Mouse (Mus musculus) Patski (cell line): ENCODE measurements at regions not wholly inside any gene's neighbourhood (a gene's known extent, or its start where the extent isn't known, plus 50 kb on each side); places are given as distances from the start of the nearest gene placed in this dataset.
"Not testable (repeated sequence)": the region's sequence is repeated elsewhere in the genome, so short reads cannot be mapped to it uniquely, and the experiment has no call there.

ENCODE experiments used
- ATAC-seq: fragments of 100-300 bp; one replicate; pipeline ENCODE4 v1.8.0; 2021
- CTCF ChIA-PET: fragments of 350-600 bp; sonication (Branson Sonifier 250); formaldehyde crosslinking; loops from one replicate; lab custom pipeline; 2022; ENCODE audit warnings: inconsistent platforms; lab: Charles Lee
- POLR2A ChIA-PET: fragments of 350-600 bp; sonication (Branson Sonifier 250); formaldehyde crosslinking; loops from one replicate; lab custom pipeline; 2022; ENCODE audit warnings: antibody characterized with exemption, inconsistent platforms; lab: Charles Lee
- DNase-seq: peaks from one replicate; pipeline ENCODE4 v3.0.0-alpha.2; 2011; ENCODE audit warnings: low read depth, low spot score
- H3K27me3 ChIP-seq: fragments of 371-371 bp; one replicate; pipeline ENCODE4 v1.5.1; 2021
- CTCF ChIP-seq: fragments of 100-300 bp; IDR thresholded peaks from one replicate; pipeline ENCODE4 v1.5.1; 2021
- in situ Hi-C: fragments of 300-500 bp; cut with MboI; formaldehyde crosslinking; loops from 3 replicates; pipeline ENCODE4 v1.11.1; 2018; ENCODE audit warnings: low pct_unique_long_range_greater_than_20kb, mixed read lengths

DNA sequence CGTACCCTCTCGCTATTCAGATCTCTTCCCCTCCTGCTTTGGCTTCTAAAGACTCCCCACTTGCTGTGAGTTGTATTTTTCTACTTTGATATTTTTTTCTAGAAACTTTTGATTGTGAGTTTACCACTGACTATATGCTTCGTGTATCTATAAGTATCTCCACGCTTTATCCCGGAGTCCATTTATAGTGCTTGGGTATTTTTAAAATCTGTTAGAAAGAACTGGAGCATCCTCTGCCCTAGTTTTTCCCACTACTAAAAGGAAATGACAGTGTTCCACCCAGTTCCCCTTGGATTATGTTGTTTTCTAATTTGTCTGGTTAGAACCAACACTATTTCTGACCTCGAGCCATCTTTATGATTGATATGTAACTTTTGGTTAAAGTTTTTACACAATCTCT lies 142.7 kb upstream of the Ctso start:
- in situ Hi-C loops, result loop anchor here (5.0 to 25.0 kb wide), 3 partner anchors 305 to 1927 kb away; partner anchors contain the start of gene Tmem144
- DNase-seq (no peak), ATAC-seq (no peak)
- H3K27me3 ChIP-seq, result peaks cover 29% of the 10 kb centered on the region
- no peak for TF ChIP-seq CTCF
- CTCF ChIA-PET, result no interaction called here
- POLR2A ChIA-PET, result no interaction called here

DNA sequence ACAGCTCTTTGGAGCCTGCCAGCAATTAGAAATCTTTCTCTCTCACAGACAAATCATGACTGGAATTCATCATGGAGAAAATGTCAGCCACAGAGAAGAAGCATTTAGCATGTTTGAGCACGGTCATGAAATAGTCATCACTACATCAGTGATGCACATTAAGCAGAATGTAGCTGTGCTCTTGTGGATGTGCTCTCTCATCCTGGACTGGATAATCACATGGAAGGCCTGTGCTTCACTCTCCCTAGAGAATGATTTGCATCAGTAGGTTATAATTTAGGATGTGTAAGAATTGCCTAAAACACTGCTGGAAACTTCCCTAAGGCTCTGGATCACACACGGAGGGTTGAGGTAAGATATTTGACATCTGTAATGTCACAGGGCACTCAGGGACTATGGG lies 130.3 kb upstream of the Ctso start:
- no peak for TF ChIP-seq CTCF
- CTCF ChIA-PET, result interaction anchor here (1.8 kb wide), 1 partner anchor 15 kb away, joined by 4 read pairs; no protein-coding TSS in a partner anchor
- peaks cover 23% of the 10 kb centered on the region for H3K27me3 ChIP-seq
- DNase-seq (no peak), ATAC-seq (no peak)
- in situ Hi-C loops, result no loop called here
- POLR2A ChIA-PET, result no interaction called here

DNA sequence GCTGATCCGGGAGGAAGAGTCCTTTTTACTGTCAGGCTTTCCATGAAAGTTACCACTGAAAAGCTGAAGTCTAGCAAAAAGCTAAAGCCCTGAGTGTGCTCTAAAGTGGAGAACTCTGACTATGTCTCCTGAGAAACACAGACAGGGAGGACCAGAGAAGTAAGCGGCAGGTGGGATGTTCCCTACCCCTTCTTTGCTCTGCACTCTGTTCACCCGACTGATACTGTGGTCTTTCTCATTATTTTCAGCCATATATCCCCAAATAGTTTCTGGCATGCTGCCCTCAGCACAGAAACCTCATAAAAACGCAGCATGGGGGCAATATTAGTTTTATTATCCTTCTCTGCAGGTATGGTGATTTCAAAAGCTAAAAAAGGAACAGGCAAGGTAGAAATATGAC lies 126.7 kb upstream of the Ctso start:
- TF ChIP-seq CTCF, result no peak
- DNase-seq (no peak), ATAC-seq (no peak)
- peaks cover 19% of the 10 kb centered on the region for H3K27me3 ChIP-seq
- CTCF ChIA-PET, result interaction anchor here (0.7 to 1.1 kb wide), 4 partner anchors 10 to 1666 kb away, joined by 3 to 5 read pairs (median 3); partner anchors contain the start of gene Ctso
- in situ Hi-C loops, result no loop called here
- POLR2A ChIA-PET, result no interaction called here

DNA sequence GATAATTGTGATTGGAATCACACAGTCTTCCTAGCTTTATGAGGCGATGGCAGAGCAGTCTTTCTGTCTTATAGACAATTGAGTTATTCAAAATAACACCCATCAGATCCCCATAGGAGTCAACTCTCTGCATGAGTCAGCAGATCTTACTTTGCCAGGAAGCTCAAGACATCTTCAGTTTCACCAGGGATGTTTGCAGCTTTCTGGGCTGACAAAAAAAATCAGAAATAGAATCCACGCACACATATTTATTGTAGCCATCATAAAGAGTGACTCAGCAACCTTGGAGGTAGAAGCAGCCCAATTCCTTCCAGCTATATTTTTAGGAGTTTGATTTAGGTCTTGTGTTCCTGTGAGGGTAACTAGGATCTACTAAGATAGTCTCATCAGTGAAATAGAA lies 122.8 kb upstream of the Ctso start:
- no peak for TF ChIP-seq CTCF
- peaks cover 4% of the 10 kb centered on the region for H3K27me3 ChIP-seq
- in situ Hi-C loops, result no loop called here
- CTCF ChIA-PET, result no interaction called here
- DNase-seq, result no peak
- POLR2A ChIA-PET, result no interaction called here
- no peak for ATAC-seq

DNA sequence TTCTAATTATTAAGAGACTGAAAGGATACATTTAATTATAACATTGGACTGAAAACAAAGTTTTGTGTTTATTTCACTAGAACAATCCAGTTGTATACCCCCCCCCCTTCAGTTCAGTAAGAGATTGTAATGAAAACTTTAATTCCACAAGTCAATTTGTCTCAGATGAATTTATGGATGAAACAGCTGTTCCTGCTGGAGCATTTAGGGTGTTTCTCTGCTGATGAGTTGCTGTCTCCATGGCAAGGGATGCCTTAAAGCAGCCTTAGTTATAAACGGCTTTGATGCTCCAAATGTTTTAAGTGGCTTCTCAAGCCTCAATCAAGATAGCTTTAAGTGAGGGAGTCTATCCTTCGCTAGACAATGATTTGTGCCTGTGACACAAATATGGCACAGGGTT lies 112.1 kb upstream of the Ctso start:
- H3K27me3 ChIP-seq, result peaks cover 13% of the 10 kb centered on the region
- no peak for TF ChIP-seq CTCF
- in situ Hi-C loops, result no loop called here
- DNase-seq (no peak), ATAC-seq (no peak)
- CTCF ChIA-PET, result interaction anchor here (1.4 kb wide), 1 partner anchor 14 kb away, joined by 3 read pairs; no protein-coding TSS in a partner anchor
- POLR2A ChIA-PET, result no interaction called here

DNA sequence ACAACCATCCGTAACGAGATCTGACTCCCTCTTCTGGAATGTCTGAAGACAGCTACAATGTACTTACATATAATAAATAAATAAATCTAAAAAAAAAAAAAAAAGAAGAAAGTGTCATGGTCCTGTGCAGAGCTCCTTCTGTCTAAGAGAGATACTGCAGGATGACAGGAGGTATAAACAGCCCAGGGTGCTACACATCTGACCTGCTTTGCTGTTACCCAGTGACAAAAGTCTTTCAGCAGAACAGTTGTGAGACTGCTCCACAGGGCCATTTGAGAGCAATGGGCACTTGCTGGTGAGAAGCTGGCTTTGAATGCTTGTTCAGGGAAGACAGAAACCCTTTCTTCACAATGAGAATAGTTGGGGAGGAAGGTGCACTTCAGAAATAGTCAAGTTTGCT lies 102.9 kb upstream of the Ctso start:
- TF ChIP-seq CTCF, result no peak
- ChIA-PET CTCF (interaction anchor here (1.4 kb wide), 1 partner anchor 13 kb away, joined by 3 read pairs; no protein-coding TSS in a partner anchor), POLR2A (no interaction called here)
- in situ Hi-C loops, result no loop called here
- no peak for ATAC-seq
- DNase-seq, result no peak
- peaks cover 57% of the 10 kb centered on the region for H3K27me3 ChIP-seq

DNA sequence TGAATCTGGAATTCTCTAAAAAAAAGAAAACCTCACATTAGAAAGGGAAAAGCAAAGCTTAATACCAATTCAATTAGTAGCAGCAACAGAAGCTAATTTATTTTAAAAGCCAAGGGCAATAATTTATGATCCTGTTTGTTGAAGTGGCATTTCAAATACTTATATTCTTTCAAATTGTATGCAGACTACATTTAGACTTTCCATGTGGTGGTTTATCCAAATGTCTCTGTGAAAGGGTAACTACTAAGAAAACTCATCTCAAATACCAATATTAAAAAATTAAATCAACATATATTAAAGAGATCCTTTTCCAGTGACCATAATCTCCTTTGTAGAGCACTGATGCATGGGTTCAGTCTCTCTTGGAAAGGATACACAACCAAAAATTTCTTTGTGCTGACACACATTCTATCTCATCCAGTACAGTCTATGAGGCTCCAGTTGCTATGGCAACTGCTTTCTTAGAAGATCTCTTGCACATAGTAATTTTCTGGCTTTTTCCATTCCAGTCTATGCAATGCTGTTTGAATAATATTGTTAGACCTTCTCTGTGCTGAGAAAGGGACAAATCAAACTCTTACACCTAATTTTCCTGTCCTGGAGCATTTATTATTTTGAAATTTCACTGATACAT lies 102.3 kb upstream of the Ctso start:
- ATAC-seq, result no peak
- in situ Hi-C loops, result no loop called here
- CTCF ChIA-PET, result interaction anchor here (1.4 kb wide), 1 partner anchor 14 kb away, joined by 3 read pairs; no protein-coding TSS in a partner anchor

DNA sequence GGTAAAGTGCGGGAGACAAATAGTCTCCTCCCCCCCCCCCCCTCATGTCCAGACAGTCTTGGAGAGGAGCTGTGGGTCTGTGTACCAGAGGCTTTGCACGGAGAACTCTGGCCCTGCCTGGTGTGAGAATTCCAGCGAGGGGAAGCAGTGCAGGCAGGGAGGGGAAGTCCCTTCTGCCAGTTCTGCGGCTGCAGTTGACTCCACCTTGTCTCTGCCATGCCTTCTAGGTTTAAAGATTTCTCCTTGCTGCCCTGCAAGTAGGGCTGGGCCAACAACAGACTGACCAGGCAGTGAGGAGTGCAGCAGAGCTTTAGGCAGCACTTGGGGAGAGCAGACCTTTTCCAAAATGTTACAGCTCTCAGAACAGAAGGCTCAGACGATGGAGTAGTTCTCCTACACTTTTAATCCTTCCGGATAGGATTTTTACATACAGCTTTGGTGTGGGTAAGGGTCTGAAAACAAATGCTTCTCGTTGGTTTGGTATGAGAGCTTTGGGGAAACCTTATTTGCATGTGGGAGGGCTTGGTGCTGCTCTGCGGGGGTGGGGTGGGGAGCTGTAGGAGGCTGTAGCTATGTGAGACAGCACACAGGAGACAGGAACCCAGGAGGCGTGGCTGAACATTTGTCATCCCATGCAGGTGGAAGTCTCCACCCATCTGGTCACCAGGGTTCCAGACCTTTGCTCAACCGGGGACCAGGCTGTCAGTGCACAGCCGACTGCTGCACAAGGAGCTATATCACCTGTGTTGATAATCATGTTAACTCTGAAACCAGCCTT lies 96.8 kb upstream of the Ctso start:
- ChIA-PET CTCF (no interaction called here), POLR2A (no interaction called here)
- H3K27me3 ChIP-seq, result peaks cover 35% of the 10 kb centered on the region
- in situ Hi-C loops, result no loop called here
- DNase-seq (no peak), ATAC-seq (no peak)
- no peak for TF ChIP-seq CTCF

More for the DNA sequence above, 102.3 kb upstream of the Ctso start:
- no peak for DNase-seq
- peaks cover 55% of the 10 kb centered on the region for H3K27me3 ChIP-seq
- POLR2A ChIA-PET, result no interaction called here
- no peak for TF ChIP-seq CTCF

DNA sequence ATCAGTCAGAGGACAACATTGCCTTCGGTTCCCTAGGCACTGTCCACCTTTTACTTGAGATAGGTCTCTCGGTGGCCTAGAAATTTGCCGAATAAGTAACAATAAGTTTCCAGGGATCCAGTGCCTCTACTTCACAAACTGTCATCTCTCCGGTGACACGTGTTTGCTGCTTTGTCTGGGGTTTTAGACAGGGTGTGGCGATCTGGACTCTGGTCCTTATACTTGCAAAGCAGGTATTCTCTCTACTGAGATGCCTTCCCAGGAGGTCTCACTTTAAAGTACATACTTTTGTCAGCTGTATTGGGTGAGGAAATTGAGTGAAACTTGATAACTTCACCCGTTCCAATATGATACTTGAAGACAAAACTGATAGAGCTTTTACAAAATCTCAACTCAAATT lies 95.9 kb upstream of the Ctso start:
- ATAC-seq (no peak), DNase-seq (no peak)
- no peak for TF ChIP-seq CTCF
- in situ Hi-C loops, result no loop called here
- H3K27me3 ChIP-seq, result peaks cover 33% of the 10 kb centered on the region
- ChIA-PET POLR2A (no interaction called here), CTCF (no interaction called here)

DNA sequence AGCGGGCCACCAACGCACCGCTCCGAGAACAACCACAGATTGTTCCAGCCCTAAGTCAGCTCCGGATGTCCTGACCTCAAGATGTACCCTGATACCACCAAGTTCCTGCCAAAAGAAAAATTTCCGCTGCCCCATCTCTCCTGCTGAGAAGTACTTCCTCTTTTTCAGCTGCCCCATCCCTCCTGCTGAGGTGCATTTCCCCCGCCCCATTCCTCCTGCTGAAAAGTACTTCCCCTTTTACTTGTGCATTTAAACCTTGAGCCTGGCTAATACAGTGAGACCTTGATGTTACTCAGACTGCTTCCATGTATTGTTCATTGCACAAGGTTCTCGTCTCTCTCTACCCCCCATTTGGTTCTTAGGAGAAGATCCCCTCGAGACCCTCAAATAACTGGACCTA lies 94.3 kb upstream of the Ctso start:
- in situ Hi-C loops, ATAC-seq, DNase-seq, POLR2A ChIA-PET, CTCF ChIA-PET: not testable (repeated sequence)
- peaks cover 18% of the 10 kb centered on the region for H3K27me3 ChIP-seq

DNA sequence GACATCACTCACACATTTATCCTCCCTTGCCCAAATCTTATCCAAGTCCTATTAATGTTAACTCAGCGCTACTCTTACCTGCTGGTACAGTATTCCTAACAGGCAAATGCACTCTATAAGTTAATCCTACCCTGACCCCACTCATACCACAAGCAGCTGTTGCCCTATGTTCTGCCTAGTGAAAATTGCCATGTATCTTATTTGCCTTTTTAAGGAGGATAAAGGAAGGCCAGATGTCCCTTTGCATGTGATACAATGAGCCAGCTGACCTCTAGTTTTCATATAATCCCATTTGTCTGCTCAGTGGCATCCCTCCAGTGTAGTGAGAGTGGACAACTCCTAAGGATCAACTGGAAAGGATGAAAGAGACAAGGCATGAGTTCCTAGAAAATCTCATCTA lies 67.9 kb upstream of the Ctso start:
- in situ Hi-C loops, result no loop called here
- TF ChIP-seq CTCF, result no peak
- ATAC-seq, result no peak
- ChIA-PET POLR2A (no interaction called here), CTCF (no interaction called here)
- H3K27me3 ChIP-seq, result peaks cover 14% of the 10 kb centered on the region
- DNase-seq, result no peak
